Mouse (Mus musculus) ovary, postnatal 36 days (tissue): Measurements from ENCODE around the gene Itpk1.

Experiments used
- DNase-seq: peaks from one replicate; pipeline ENCODE4 v3.0.0; 2022; ENCODE audit warnings: low spot score, mixed read lengths

The Itpk1 gene

DNA sequence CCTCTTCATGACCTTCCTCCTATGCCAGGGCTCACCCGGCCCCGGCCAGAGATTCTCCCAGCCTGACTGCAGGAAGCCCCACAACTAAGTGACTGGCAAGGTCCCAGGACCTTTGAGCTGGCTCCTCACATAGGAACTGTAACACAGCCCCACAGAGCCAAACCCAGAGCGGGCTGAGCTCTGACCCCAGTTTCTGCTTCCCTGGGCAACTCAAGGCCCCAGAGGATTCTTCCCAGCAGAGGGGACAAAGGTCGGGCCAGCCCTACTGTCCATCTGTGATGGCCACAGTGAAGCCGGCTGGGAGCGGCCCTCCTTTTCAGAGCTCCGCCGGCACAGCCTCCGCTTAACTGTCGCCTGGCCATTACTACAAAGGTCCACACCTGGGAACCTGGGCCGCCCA is 13.6 kb downstream of the Itpk1 start:
- peak; percentile 40 for DNase-seq

DNA sequence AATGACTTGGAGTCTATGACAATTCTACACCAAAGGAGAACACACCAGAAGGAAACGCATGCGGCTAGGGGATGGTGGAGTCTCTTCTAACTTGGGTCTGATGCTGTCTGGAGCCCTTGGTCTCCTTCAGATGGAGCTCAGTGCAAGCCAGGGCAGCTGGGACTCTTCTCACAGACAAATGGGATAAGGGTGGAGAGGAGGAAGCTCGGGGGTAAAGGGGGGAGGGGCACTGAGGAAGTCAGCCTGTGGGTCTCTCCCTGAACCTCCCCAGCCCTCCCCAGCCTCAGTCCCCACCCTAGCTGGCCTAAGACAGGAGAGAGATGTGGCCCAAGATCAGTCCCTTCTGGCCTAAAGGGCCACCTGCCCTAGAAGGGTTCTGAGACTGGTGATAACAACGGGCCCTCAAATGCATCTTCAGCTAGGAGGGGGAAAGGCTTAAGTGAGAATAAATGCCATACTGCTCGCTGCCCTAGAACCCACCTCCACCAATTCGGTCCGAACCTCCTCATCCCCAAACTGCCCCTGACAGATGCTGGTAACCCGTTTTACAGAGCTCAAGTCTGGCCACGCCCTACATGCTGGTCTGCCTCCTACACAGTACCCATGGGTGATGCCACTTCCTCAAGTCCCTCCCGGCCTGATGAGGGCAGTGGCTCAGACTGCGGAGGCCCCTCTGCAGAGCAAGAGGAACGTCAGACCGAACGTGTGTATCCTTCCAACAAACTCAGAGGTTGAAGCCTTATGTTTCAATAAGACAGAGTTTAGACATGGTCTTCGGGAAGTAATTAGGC is 14.8 kb downstream of the Itpk1 start:
- no peak for DNase-seq

DNA sequence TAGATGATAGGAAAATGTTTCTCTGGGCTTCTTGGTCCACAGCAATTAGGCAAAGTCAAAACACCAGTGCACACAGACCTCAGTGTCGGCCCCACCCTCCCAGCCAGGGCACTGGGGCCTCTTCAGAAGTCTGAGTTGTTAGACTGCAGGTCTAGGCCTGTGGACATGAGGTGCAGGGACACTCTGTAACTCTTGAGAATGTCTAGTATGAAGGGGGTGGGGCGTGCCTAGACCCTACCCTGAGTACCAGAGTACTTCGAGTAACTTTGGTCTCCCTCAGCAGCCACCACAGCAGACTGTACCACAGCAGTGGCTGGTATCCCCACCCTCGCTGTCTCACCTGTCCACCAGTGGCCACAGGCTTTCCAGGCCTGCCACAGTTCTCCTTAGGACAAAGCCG is 18.4 kb downstream of the Itpk1 start:
- DNase-seq, result no peak

- DNase-seq, result no peak
Measured at GRCm38 (mm10) chr12:102685523-102685931, 19.2 kb downstream of the Itpk1 start.

- DNase-seq, result no peak
Measured at GRCm38 (mm10) chr12:102684720-102685386, 19.9 kb downstream of the Itpk1 start.

DNA sequence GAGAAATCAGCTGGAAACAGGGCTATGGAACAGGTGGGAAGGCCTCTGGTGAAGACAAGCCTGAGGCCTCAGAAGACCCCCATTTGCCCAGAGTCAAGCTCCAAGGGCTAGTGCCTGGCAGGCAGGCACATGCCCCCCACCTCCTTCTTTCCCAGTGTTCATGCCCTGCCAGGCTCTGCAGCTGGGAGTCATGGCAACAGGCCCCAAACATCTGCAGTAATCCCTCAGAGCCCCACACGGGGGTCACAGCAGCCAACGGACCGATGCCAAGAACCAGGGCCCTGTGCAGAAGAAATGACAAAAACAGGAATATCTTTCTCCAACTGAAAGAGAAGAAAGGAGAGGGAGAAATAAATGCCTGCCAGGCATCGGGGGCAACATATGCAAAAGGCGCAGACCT is 20.8 kb downstream of the Itpk1 start:
- DNase-seq, result no peak

- no peak for DNase-seq
Measured at GRCm38 (mm10) chr12:102683438-102683837, 21.3 kb downstream of the Itpk1 start.

GRCm38 (mm10) chr12:102682722-102683299 is 21.9 kb downstream of the Itpk1 start:
- DNase-seq, result no peak

- no peak for DNase-seq
Measured at GRCm38 (mm10) chr12:102682085-102682484, 22.6 kb downstream of the Itpk1 start.

DNA sequence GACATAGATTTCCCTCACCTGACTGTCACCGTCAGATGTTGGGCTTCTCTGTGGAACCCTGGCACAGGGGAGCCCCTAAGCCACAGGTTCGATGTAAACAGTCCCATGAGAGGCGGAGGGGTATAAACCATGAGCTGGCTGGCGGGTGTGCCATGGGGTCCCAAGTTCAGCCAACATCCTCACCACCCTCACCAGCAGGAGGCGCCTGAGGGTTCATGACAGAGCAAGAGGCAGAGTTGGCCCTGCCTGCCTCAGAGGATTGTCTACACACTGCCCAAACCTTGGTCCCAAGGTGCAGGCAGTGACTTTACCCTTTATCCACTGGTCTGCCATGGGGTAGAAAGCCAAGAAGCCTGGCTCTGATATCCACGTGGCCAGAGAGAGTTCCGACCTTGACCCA is 23.1 kb downstream of the Itpk1 start:
- no peak for DNase-seq

- peak; percentile 52 for DNase-seq
Measured at GRCm38 (mm10) chr12:102678820-102679219, 25.9 kb downstream of the Itpk1 start.

DNA sequence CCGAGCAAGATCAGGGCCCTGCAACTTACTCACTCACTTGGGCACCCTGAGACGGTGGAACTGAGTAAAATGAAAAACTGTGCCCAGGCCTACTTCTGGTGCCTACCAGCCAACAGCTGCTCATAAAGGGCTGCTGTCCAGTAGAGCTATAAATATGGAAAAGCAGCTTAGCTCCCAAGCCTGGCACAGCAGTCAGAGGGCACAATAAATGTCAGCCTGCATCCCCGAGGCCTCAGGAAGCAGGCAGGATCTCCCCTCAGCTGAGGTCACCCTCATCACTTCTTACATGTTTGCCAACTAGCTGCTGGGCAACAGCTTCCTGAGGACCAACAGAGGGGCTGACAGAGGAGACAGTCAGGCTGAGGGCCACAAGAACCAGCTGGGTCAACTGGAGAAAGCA is 27.6 kb downstream of the Itpk1 start:
- DNase-seq, result no peak

DNA sequence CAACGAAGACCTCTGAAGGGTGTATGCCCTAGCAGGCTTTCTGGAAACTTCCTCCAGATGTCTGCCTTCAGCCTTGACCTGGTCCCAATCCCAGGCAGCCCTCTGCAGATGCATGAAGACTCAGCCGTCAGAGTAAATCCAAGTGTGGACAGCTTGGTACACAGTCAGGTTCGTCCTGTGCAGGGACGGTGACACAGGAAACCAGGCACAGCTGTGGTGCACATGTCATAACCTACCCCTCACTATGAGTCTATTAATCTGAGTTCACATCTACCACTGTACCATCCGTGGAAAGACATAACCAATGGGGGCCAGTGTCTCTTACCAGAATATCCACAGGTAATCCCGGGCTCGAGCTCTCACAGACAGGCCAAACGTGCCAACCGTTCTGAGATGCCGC is 30.2 kb downstream of the Itpk1 start:
- DNase-seq, result no peak

GRCm38 (mm10) chr12:102674123-102674522 is 30.6 kb downstream of the Itpk1 start:
- DNase-seq, result no peak

DNA sequence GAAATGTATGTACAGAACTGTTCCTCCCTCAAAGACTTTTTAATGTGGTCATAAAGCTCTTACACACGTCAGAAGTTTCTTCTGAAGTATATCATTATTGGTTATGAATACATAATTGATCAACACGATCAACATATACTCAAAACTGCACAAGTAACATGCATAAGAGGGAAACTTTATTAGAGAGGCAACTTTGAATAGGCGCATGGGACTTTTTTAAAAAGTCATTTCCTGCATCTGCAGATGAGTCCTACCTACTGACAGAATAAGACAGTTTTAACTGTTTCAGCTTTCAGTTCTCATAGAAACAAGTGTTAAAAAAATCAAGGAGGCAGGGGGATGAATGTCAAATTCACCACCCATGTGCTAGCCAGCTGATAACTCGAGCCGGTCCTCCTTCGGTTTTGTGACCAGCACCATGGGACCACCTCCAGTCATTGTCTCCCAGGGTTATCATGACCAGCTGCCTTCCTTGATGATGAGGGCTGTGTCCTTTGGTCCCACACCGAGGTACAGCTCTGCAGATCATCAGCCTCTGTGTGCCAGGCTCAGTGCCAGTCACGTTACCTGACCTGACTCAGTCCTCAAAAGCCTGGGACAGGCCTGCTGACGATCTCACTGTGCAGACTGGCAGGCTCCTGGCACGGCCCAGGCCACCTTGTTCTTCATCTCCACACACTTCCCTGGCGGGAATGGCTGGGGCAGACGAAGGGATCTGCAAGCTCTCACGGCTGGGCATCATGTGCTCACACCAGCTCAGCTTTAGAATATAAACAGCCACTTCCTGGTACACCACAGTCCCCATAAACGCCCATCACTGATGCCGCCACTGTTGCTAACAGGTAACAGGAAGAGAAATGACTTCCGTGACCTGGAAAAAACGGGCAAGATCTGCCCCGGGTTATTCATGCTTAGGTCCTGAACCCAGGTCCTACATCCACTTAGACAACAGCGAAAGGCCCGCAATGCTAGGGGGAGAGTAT is 31.6 kb downstream of the Itpk1 start:
- DNase-seq, result no peak

DNA sequence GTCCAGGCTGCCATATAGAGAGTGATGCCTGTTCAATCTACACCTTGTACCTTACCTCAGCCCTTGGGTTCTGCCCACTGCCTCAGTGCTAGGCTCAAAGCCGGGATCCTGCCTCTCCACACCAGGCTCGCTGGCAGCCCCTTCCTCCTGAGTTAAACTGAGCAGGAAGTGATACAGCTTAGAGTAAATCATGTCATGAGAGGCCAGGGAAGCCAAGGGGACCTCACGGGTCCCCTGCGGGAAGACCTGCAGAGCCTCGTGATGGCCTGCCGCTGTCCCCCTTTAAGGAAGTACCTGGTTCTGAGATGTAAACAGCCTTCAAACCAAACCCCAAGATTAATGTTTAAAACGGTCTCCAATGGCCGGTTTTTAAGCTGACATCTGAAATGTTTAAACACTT is 32.6 kb downstream of the Itpk1 start:
- DNase-seq, result no peak

DNA sequence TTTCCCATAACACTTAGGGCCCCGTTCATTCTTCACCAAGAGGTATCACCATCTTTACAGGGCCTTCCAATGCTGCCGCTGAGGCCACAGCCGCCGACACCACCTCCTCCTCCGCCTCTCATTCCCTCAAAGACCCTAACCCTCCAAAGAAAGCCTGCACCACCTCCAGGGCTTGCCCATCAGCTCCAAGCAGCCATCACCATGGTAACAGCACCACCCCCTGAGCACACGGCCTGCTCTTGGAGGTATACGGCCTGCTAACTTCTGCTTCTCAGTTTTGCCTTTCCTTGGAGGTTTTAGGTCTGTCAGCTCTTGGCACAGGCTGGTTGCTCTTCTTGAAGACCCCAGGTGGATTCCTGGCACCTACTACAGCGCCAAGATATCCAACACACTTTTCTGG is 33.9 kb downstream of the Itpk1 start:
- DNase-seq, result no peak

GRCm38 (mm10) chr12:102665465-102666202 is 39.1 kb downstream of the Itpk1 start:
- DNase-seq, result no peak

- no peak for DNase-seq
Measured at GRCm38 (mm10) chr12:102664052-102664448, 40.7 kb downstream of the Itpk1 start.

DNA sequence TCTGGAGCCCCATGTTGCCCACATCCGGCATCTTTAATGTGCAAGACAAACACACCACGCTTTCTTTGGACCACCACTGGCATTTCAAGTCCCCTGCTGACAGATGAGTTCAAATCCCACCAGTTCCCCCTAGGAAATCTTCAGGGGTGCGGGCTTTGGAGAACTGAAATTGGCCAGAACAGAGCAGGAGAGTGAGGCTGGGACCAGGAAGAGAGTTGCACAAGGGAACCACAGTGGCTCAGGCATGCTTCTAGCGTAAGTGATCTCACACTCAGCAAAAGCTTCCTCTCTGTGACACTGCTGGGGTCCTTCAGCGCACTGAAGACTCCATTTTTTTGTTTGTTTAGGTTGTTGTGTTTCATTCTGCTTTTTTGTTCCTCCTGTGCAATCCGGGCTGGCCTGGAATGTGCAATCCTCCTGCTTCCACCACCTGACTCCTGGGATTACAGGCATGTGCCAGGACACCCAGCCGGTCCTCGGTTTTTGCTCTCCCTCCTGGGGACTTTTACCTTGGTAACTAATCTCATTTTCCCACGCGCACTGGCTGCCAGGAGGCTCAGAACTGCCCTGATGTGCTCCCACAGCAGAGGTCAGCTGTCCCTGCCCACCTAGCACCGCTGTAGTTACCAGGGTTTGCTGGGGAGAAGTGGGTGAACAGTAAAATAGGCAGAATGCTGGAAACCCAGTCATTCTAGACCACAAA is 41.2 kb downstream of the Itpk1 start:
- DNase-seq, result no peak

DNA sequence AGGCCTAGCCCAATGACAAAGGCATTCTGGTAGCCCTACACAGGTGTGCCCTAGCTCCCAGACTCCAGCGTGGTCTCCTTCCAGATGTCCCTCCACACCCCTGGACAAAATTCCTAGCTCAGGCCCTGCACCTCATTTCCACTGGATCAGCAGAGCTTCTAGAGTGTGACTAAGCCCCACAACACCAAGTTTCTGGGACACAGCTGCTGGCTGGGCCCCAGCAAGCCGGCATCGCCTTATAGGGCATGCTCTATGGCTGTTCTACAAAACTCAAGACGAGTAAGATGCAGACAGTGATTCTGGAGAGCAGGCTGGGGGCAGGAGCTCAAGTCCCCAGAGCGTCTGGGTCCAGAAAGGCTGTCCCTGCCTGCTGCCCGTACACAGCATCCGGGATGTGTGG is 43.0 kb downstream of the Itpk1 start:
- no peak for DNase-seq
